Mouse (Mus musculus) lung, embryonic 14.5 days (tissue): ENCODE data around the gene Fam13c. TPM values are rescaled to one million over a fixed set of nuclear protein-coding genes. Genes with fewer than 3 reads are reported as not detected.

Experiments used
- ATAC-seq: fragments of 200-750 bp; cut with Nextera tagmentation; 2 replicates; pipeline ENCODE4 v1.8.0; 2017; ENCODE audit warnings: mild to moderate bottlenecking, moderate TSS enrichment, moderate library complexity; ENCODE audit not compliant: insufficient read depth
- DNase-seq: peaks from one replicate; pipeline ENCODE4 v3.0.0-alpha.2; 2015
- H3K27ac ChIP-seq: fragments of 300-500 bp; sonication (generic); 2 replicates; pipeline ENCODE4 v1.5.1; 2014; ENCODE audit warnings: low read depth, mild to moderate bottlenecking, moderate library complexity
- H3K27me3 ChIP-seq: fragments of 300-500 bp; sonication (generic); 2 replicates; pipeline ENCODE4 v1.6.1; 2014; ENCODE audit warnings: low read length, control low read depth; ENCODE audit not compliant: insufficient read depth
- H3K36me3 ChIP-seq: fragments of 300-500 bp; sonication (generic); 2 replicates; pipeline ENCODE4 v1.6.1; 2014; ENCODE audit warnings: control low read depth; ENCODE audit not compliant: insufficient read depth
- H3K4me1 ChIP-seq: fragments of 300-500 bp; sonication (generic); 2 replicates; pipeline ENCODE4 v1.6.1; 2014; ENCODE audit warnings: antibody characterized with exemption, control low read depth; ENCODE audit not compliant: insufficient read depth
- H3K4me2 ChIP-seq: fragments of 300-500 bp; sonication (generic); 2 replicates; pipeline ENCODE4 v1.6.1; 2014; ENCODE audit warnings: mild to moderate bottlenecking
- H3K4me3 ChIP-seq: fragments of 300-500 bp; sonication (generic); 2 replicates; pipeline ENCODE4 v1.5.1; 2014; ENCODE audit warnings: low read depth, low read length
- H3K9ac ChIP-seq: fragments of 300-500 bp; sonication (generic); 2 replicates; pipeline ENCODE4 v1.6.1; 2014
- H3K9me3 ChIP-seq: fragments of 300-500 bp; sonication (generic); 2 replicates; pipeline ENCODE4 v1.6.1; 2016; ENCODE audit warnings: low read depth, low read length, control low read depth
- CTCF ChIP-seq: IDR thresholded peaks from 2 replicates; pipeline ENCODE4 v1.5.1; 2016; ENCODE audit warnings: antibody characterized with exemption, low read depth
- WGBS: fragments of 180-500 bp; shearing (Covaris S2); extraction: QIAGEN DNeasy Blood & Tissue Kit; methylation state at CpG from one replicate; pipeline ENCODE4 v1.1.7; 2014; 5-methylcytosine and 5-hydroxymethylcytosine counted together
- polyA plus RNA-seq: library from polyadenylated mRNA; unstranded; fragments of >200 nt; fragmentation: Nextera tagmentation; extraction: Ambion mirVana; gene quantifications from 2 replicates; pipeline ENCODE4 v1.2.1, GENCODE M21; 2014

Gene Fam13c
- polyA plus RNA-seq, 1 experiment from 2014 or later: 9.7 TPM

DNA sequence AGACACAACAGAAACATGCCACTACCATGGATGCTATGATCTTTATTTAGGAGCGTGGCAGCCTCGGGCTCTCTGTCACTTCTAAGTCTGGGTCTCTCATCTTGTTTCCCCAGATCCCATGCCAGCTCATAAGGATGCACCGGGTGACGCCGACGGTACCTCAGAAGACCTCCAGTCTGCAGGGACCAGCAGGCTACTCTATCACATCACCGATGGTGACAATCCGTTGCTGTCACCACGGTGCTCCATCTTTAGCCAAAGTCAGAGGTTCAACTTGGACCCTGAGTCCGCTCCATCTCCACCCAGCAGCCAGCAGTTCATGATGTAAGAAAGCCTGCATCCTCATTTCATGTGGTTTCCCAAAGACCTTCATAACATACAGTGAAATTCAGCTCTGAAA lies 94.3 kb downstream of the Fam13c start:
- Histone ChIP-seq H3K9ac (no peak overlapping the region), H3K4me3 (no peak overlapping the region), H3K4me2 (no peak overlapping the region), H3K9me3 (no peaks in the 10 kb centered on the region), H3K27me3 (no peaks in the 10 kb centered on the region), H3K27ac (no peak overlapping the region), H3K36me3 (no peaks in the 10 kb centered on the region), H3K4me1 (no peaks in the 10 kb centered on the region)
- no peak for DNase-seq
- no peak for ATAC-seq
- 90% methylated on average over 10 of the region's 10 CpGs for WGBS
- no peak for TF ChIP-seq CTCF

DNA sequence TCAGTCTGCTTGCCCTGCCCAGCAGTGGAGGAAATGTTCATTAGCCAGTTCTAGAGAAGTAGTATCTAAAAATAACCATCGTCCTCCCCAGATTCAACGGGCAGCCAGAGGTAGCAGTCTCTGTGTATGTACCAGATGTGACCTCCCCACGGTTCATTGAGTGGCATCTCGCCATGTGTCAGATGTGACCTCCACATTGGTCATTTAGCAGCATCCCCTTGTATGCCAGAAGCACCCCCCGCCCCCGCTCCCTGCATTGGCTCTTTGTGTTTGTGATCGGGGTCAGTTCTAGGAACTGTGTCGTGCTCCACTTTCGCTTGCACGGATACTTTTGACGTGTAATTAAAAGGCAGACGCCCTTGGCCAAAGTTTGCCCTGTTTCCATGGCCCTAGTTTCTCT lies 95.1 kb downstream of the Fam13c start:
- Histone ChIP-seq H3K4me3 (no peak overlapping the region), H3K27ac (no peak overlapping the region), H3K4me2 (no peak overlapping the region), H3K9ac (no peak overlapping the region), H3K27me3 (no peaks in the 10 kb centered on the region), H3K9me3 (no peaks in the 10 kb centered on the region), H3K36me3 (no peaks in the 10 kb centered on the region), H3K4me1 (no peaks in the 10 kb centered on the region)
- WGBS: 86% methylated on average over 12 of the region's 12 CpGs
- DNase-seq: no peak
- TF ChIP-seq CTCF: no peak
- no peak for ATAC-seq

- DNase-seq: peak; percentile 76
- Histone ChIP-seq H3K27me3 (no peaks in the 10 kb centered on the region), H3K4me3 (no peak overlapping the region), H3K9ac (no peak overlapping the region), H3K4me1 (no peaks in the 10 kb centered on the region), H3K9me3 (no peaks in the 10 kb centered on the region), H3K4me2 (no peak overlapping the region), H3K36me3 (no peaks in the 10 kb centered on the region), H3K27ac (no peak overlapping the region)
- 66% methylated on average over 10 of the region's 10 CpGs for WGBS
- no peak for ATAC-seq
- no peak for TF ChIP-seq CTCF
Observed at GRCm38 (mm10) chr10:70537694-70538093, 97.4 kb downstream of the Fam13c start.

- WGBS: 81% methylated on average over 9 of the region's 9 CpGs
- no peak for TF ChIP-seq CTCF
- Histone ChIP-seq H3K36me3 (no peaks in the 10 kb centered on the region), H3K4me2 (no peak overlapping the region), H3K27me3 (no peaks in the 10 kb centered on the region), H3K4me3 (no peak overlapping the region), H3K27ac (no peak overlapping the region), H3K4me1 (no peaks in the 10 kb centered on the region), H3K9me3 (no peaks in the 10 kb centered on the region), H3K9ac (no peak overlapping the region)
- DNase-seq (no peak), ATAC-seq (no peak)
Observed at GRCm38 (mm10) chr10:70539251-70539650, 99.0 kb downstream of the Fam13c start.

DNA sequence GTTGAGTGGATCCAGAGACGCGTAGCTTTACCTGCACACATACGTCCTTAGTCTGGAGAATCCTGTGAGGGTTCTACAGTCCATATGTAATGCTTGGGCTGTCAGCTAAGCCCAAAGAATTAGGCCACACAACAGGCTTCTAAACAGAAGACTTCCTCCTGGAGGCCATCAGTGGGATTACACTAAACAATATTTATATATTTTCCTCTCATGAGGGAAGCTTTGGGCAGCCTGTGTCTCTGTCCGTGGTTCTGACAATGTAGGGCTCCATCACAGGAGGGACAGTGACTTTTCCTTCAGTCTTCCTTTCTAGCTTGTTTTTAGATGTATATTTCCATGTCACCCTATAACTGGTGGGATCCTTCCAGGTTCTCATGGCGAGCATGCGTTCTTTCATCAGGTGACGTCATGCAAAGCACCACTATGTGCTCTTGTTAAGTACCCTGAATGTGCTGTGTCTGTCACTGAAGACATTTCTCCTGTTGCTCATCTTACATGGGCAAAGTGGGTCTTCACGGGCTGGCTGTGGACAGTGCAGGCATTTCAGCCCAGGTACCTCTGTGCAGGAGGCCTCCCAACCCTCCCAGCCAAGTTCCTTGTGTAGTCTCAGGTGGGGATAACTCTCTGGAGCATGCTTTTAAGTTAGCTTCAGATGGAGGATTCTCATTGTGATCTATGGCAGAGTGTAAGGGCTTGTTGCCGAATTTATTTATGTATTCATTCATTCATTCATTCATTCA lies 100.3 kb downstream of the Fam13c start:
- 80% methylated on average over 9 of the region's 9 CpGs for WGBS
- no peak for ATAC-seq

GRCm38 (mm10) chr10:70542857-70543256 lies 102.6 kb downstream of the Fam13c start:
- Histone ChIP-seq H3K9ac (no peak overlapping the region), H3K27ac (no peak overlapping the region), H3K4me1 (no peaks in the 10 kb centered on the region), H3K27me3 (no peaks in the 10 kb centered on the region), H3K9me3 (no peaks in the 10 kb centered on the region), H3K36me3 (no peaks in the 10 kb centered on the region), H3K4me3 (no peak overlapping the region), H3K4me2 (no peak overlapping the region)
- ATAC-seq (no peak), DNase-seq (no peak)
- 88% methylated on average over 6 of the region's 6 CpGs for WGBS
- no peak for TF ChIP-seq CTCF

More for the DNA sequence above, 100.3 kb downstream of the Fam13c start:
- H3K4me3 ChIP-seq: no peak overlapping the region
- no peaks in the 10 kb centered on the region for H3K27me3 ChIP-seq
- peak; percentile 84 for DNase-seq
- no peak overlapping the region for H3K27ac ChIP-seq
- H3K9ac ChIP-seq: no peak overlapping the region
- H3K36me3 ChIP-seq: no peaks in the 10 kb centered on the region
- H3K9me3 ChIP-seq: no peaks in the 10 kb centered on the region
- H3K4me2 ChIP-seq: no peak overlapping the region
- H3K4me1 ChIP-seq: no peaks in the 10 kb centered on the region
- peak; percentile 63 for TF ChIP-seq CTCF

GRCm38 (mm10) chr10:70552531-70552930 lies 112.2 kb downstream of the Fam13c start:
- no peak overlapping the region for H3K27ac ChIP-seq
- no peak overlapping the region for H3K9ac ChIP-seq
- ATAC-seq (no peak), DNase-seq (no peak)
- H3K9me3 ChIP-seq: no peaks in the 10 kb centered on the region
- 77% methylated on average over 3 of the region's 3 CpGs for WGBS
- no peaks in the 10 kb centered on the region for H3K36me3 ChIP-seq
- H3K27me3 ChIP-seq: no peaks in the 10 kb centered on the region
- H3K4me1 ChIP-seq: no peaks in the 10 kb centered on the region
- no peak overlapping the region for H3K4me2 ChIP-seq
- no peak for TF ChIP-seq CTCF
- no peak overlapping the region for H3K4me3 ChIP-seq
